Mouse (Mus musculus) stomach, postnatal 0 days (tissue): ENCODE results near the gene Hmgcs2. TPM values are rescaled to one million over a fixed set of nuclear protein-coding genes. Genes with fewer than 3 reads are reported as not detected.
"Not testable (repeated sequence)": the region's sequence is repeated elsewhere in the genome, so short reads cannot be mapped to it uniquely, and the experiment has no call there.

ENCODE experiments used
- ATAC-seq: fragments of 200-750 bp; cut with Nextera tagmentation; 2 replicates; pipeline ENCODE4 v1.8.0; 2017; ENCODE audit not compliant: low FRiP score, low TSS enrichment
- DNase-seq: peaks from one replicate; pipeline ENCODE4 v3.0.0-alpha.2; 2016; ENCODE audit warnings: low spot score
- H3K27ac ChIP-seq: fragments of 300-500 bp; sonication (generic); replicated peaks from 2 replicates; pipeline ENCODE4 v1.5.1; 2014; ENCODE audit warnings: mild to moderate bottlenecking, control low read depth
- H3K27me3 ChIP-seq: fragments of 300-500 bp; sonication (generic); 2 replicates; pipeline ENCODE4 v1.6.1; 2014; ENCODE audit warnings: low read length; ENCODE audit not compliant: control insufficient read depth, insufficient read depth
- H3K36me3 ChIP-seq: fragments of 300-500 bp; sonication (generic); 2 replicates; pipeline ENCODE4 v1.6.1; 2014; ENCODE audit warnings: low read length, mixed read lengths; ENCODE audit not compliant: control insufficient read depth, insufficient read depth
- H3K4me1 ChIP-seq: fragments of 300-500 bp; sonication (generic); replicated peaks from 2 replicates; pipeline ENCODE4 v1.6.1; 2014; ENCODE audit warnings: antibody characterized with exemption; ENCODE audit not compliant: control insufficient read depth, insufficient read depth
- H3K4me2 ChIP-seq: fragments of 300-500 bp; sonication (generic); replicated peaks from 2 replicates; pipeline ENCODE4 v1.6.1; 2014; ENCODE audit warnings: low read depth, mild to moderate bottlenecking, control low read depth, moderate library complexity
- H3K4me3 ChIP-seq: fragments of 300-500 bp; sonication (generic); 2 replicates; pipeline ENCODE4 v1.5.1; 2014; ENCODE audit warnings: low read depth, low read length, control low read depth
- H3K9ac ChIP-seq: fragments of 300-500 bp; sonication (generic); 2 replicates; pipeline ENCODE4 v1.6.1; 2014; ENCODE audit warnings: mild to moderate bottlenecking, low read length, control low read depth, mixed read lengths
- H3K9me3 ChIP-seq: fragments of 300-500 bp; sonication (generic); 2 replicates; pipeline ENCODE4 v1.6.1; 2016; ENCODE audit warnings: low read length; ENCODE audit not compliant: control insufficient read depth
- CTCF ChIP-seq: IDR thresholded peaks from 2 replicates; pipeline ENCODE4 v1.5.1; 2016; ENCODE audit warnings: antibody characterized with exemption, low read depth, mild to moderate bottlenecking, moderate library complexity
- EP300 ChIP-seq: optimal IDR thresholded peaks from 2 replicates; pipeline ENCODE3; 2016; ENCODE audit warnings: antibody characterized with exemption
- WGBS: fragments of 180-500 bp; shearing (Covaris S2); extraction: QIAGEN DNeasy Blood & Tissue Kit; methylation state at CpG from one replicate; pipeline ENCODE4 v1.1.7; 2014; 5-methylcytosine and 5-hydroxymethylcytosine counted together
- polyA plus RNA-seq: library from polyadenylated mRNA; unstranded; fragments of >200 nt; fragmentation: Nextera tagmentation; extraction: Ambion mirVana; gene quantifications from 2 replicates; pipeline ENCODE4 v1.2.1, GENCODE M21; 2015

Gene Hmgcs2
- polyA plus RNA-seq, 1 experiment from 2014 or later: 337 TPM

GRCm38 (mm10) chr3:98336661-98337654 lies 56.7 kb downstream of the Hmgcs2 start:
- H3K4me3 ChIP-seq: no peak overlapping the region
- H3K27ac ChIP-seq: peak overlapping the region; percentile 53
- no peaks in the 10 kb centered on the region; the same call in none of the 2 replicates for H3K4me1 ChIP-seq
- no peaks in the 10 kb centered on the region; the same call in 1 of the 2 replicates for H3K36me3 ChIP-seq
- no peak overlapping the region for H3K9ac ChIP-seq
- DNase-seq (no peak), ATAC-seq (no peak)
- no peak for TF ChIP-seq EP300
- TF ChIP-seq CTCF: no peak
- H3K27me3 ChIP-seq: no peaks in the 10 kb centered on the region
- H3K4me2 ChIP-seq: no peak overlapping the region
- WGBS: 73% methylated on average over 22 of the region's 22 CpGs
- no peaks in the 10 kb centered on the region for H3K9me3 ChIP-seq

GRCm38 (mm10) chr3:98338584-98339041 lies 58.4 kb downstream of the Hmgcs2 start:
- 6% methylated on average over 15 of the region's 15 CpGs for WGBS
- DNase-seq (peak; percentile 77), ATAC-seq (peak; percentile 76)
- no peaks in the 10 kb centered on the region for H3K9me3 ChIP-seq
- H3K9ac ChIP-seq: peak overlapping the region; percentile 66
- H3K27ac ChIP-seq: peak overlapping the region; percentile 83
- no peaks in the 10 kb centered on the region for H3K27me3 ChIP-seq
- TF ChIP-seq EP300: no peak
- no peak for TF ChIP-seq CTCF
- H3K4me1 ChIP-seq: no peaks in the 10 kb centered on the region; the same call in none of the 2 replicates
- peak overlapping the region; percentile 57 for H3K4me3 ChIP-seq
- H3K4me2 ChIP-seq: peak overlapping the region; percentile 95
- H3K36me3 ChIP-seq: no peaks in the 10 kb centered on the region; the same call in 1 of the 2 replicates

GRCm38 (mm10) chr3:98339097-98339705 lies 59.0 kb downstream of the Hmgcs2 start:
- Histone ChIP-seq H3K36me3 (no peaks in the 10 kb centered on the region), H3K9me3 (no peaks in the 10 kb centered on the region), H3K9ac (peak overlapping the region; percentile 66), H3K4me1 (no peaks in the 10 kb centered on the region; the same call in none of the 2 replicates), H3K27me3 (no peaks in the 10 kb centered on the region), H3K27ac (peak overlapping the region; percentile 83), H3K4me3 (peak overlapping the region; percentile 57), H3K4me2 (peak overlapping the region; percentile 95)
- TF ChIP-seq CTCF (no peak), EP300 (no peak)
- DNase-seq (peak; percentile 64), ATAC-seq (peak; percentile 52)
- WGBS: under 1% methylated on average over 46 of the region's 46 CpGs

- H3K4me3 ChIP-seq: peak within 1 kb of the TSS; percentile 57
- DNase-seq (peak; percentile 72), ATAC-seq (peak; percentile 72)
- WGBS: 0% methylated on average over 10 of the region's 10 CpGs
- peak within 1 kb of the TSS; percentile 95 for H3K4me2 ChIP-seq
- H3K27ac ChIP-seq: peak within 1 kb of the TSS; percentile 83
- peak within 1 kb of the TSS; percentile 66 for H3K9ac ChIP-seq
- not testable (repeated sequence) for H3K9me3 ChIP-seq, H3K27me3 ChIP-seq, H3K36me3 ChIP-seq, H3K4me1 ChIP-seq
Measured at GRCm38 (mm10) chr3:98339706-98340109, 59.5 kb downstream of the Hmgcs2 start, which contains the start of gene Phgdh. TSS of gene Phgdh (minus strand) at chr3:98339990.

- WGBS: 86% methylated on average over 17 of the region's 17 CpGs
- no peaks in the 10 kb centered on the region for H3K36me3 ChIP-seq
- no peak overlapping the region for H3K9ac ChIP-seq
- H3K4me2 ChIP-seq: no peak overlapping the region
- H3K4me3 ChIP-seq: no peak overlapping the region
- no peak for ATAC-seq
- H3K4me1 ChIP-seq: no peaks in the 10 kb centered on the region; the same call in none of the 2 replicates
- no peaks in the 10 kb centered on the region for H3K27me3 ChIP-seq
- no peak overlapping the region for H3K27ac ChIP-seq
- DNase-seq: no peak
- no peaks in the 10 kb centered on the region for H3K9me3 ChIP-seq
- TF ChIP-seq EP300: no peak
- no peak for TF ChIP-seq CTCF
Measured at GRCm38 (mm10) chr3:98340818-98341594, 60.8 kb downstream of the Hmgcs2 start.
